Mouse (Mus musculus) inflammation-experienced regulatory T-cells, adult 6 months (primary cell): ENCODE measurements at regions not wholly inside any gene's neighbourhood (a gene's known extent, or its start where the extent isn't known, plus 50 kb on each side); places are given as distances from the start of the nearest gene placed in this dataset.

Source experiments
- ATAC-seq: one replicate; pipeline ENCODE4 v1.8.0; 2017

GRCm38 (mm10) chr16:87783561-87784304, 85.0 kb downstream of the Bach1 start:
- no peak for ATAC-seq

DNA sequence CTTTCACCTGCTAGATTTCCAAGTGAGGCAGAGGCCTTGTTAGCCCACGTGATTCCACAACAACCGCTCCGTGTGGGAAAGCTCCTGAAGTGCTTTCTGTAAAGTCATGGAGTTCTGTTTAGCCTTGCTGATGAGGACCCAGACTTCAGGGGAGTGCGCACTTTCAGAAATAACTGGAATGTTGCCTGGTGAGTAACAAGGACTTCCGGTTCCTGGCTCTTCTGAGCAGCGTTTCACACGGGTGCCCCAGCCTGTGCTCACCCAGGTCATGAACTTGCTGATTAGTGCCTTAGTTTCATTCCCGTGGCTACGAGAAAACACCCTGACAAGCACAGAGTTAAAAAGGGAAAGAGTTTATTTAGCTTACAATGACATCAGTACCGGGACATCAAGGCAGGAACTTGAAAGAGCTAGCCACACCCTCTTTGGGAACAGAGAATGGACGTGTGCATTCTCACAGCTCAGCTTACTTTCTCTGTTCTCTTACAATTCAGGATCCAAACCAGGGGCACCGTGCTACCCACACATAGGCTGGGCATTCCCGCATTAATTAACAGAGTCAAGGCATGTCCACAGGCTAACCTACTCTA, 85.8 kb downstream of the Bach1 start:
- ATAC-seq = no peak

DNA sequence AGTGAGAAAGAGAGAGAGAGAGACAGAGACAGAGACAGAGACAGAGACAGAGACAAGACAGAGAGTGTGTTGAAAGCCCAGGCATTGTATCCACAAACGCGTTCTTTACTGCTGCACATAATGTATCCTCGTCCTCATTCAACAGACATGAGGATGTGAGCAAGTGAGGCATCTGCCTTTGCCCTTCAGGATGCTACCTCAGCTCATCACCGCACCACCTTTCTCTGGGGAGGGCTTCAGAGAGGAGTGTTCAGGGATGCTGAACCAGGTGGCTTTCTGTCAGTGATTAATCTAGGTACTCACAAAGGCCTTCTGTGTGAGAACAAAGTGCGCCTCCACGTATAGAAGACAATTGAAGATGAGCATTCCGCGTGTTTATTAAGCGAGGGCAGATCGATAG, 90.8 kb downstream of the Bach1 start:
- no peak for ATAC-seq

DNA sequence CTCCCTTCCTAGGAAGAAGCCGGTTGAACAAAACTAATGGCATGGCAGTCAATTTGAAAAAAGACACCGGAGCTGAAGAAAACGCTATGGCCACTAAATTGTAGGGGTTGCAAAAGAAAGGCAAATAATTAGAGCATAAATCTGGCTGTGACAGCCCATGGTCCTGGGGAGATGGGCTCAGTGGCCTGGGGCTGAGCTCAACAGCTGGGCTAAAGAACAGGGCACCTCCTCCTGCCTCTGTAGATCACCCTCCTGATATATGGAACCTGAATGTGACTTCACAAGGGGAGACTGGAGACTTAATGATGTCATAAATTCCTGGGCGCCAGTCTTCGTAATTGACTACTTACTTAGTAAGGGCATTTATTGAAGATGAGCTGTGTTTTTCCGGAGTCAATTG, 91.2 kb downstream of the Bach1 start:
- ATAC-seq = no peak

DNA sequence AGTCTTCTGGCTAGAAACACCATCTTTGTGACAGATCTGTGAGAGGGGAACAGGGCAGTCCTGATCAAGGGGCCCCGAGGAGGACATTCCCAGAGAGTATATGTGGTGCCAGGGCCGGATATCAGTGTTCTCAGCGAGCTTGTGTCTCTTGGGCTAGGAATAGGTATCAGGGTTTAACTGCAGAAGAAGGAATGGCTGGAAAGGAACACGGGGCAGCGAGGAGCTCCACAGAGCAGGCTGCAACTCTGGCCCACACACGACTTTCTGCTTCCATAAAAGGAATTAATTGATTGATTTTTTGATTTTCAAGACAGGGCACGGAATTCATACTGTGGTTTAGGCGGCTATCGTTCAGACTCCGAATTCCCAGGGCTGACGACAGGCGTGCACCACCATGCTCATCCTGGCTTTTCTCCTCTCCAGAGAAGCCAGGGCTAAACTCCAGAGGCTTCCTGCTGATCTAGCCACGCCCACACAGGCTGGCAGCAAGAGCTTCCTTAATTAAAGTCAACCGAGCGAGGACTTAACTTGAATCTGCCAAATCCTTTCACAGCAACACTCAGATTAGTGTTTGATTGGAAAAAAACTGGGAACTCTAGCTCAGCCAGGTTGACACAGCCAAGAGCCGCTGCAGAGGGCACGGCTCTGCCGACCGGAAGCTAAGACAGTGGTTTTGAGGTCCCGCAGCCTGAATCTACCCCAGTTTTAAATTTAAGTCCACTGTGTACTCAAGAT, 97.9 kb downstream of the Bach1 start:
- no peak for ATAC-seq

- ATAC-seq = no peak
Measured at GRCm38 (mm10) chr16:87802317-87802716, 103.6 kb downstream of the Bach1 start.

GRCm38 (mm10) chr16:87817590-87817989, 118.8 kb downstream of the Bach1 start:
- no peak for ATAC-seq

DNA sequence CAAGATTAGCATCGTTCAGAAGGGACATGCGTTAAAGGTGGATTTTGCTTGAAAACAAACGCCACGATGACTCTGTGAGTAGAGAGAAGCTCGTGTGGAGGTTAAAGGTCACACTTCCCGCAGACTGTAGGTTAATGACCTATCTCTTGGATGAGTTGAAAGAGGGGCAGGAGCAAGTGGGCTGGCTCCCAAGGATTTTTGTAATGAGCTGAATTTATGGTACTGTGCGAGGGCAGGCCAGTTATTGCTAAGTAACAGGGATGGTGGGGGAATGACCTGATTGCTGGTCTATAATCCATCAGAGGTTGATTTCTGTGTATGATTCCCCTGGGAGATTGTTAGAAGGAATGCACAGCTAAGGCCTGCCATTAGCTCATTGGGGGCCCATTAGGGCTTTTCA, 135.6 kb downstream of the Bach1 start:
- ATAC-seq = no peak

- peak; percentile 63 for ATAC-seq
Measured at GRCm38 (mm10) chr16:87840949-87841546, 142.3 kb downstream of the Bach1 start.
